Mouse (Mus musculus): ENCODE results near the gene Traf7. TPM values are rescaled to one million over a fixed set of nuclear protein-coding genes. Genes with fewer than 3 reads are reported as not detected.

Traf7 gene
- polyA plus RNA-seq, 1 experiment, result 142 TPM

- TF ChIP-seq CTCF (IDR thresholded peaks at IDR 0.05; ENCODE audit: control insufficient read depth, insufficient read depth, insufficient read length), result peak; percentile 49
- no peak for TF ChIP-seq CEBPB (IDR thresholded peaks at IDR 0.05; ENCODE audit: low read depth)
- Histone ChIP-seq H3K4me3 (ENCODE audit: insufficient read depth, poor library complexity, severe bottlenecking) (no peak overlapping the region), H3K79me3 (ENCODE audit: low read depth) (no peaks in the 10 kb centered on the region), H3ac (ENCODE audit: control insufficient read depth, insufficient read length, low read depth) (no peak overlapping the region), H3K36me3 (ENCODE audit: control insufficient read depth, insufficient read depth) (no peaks in the 10 kb centered on the region), H3K27me3 (ENCODE audit: control insufficient read depth, insufficient read depth, insufficient read length) (peaks cover 36% of the 10 kb centered on the region), H3K79me2 (ENCODE audit: control insufficient read depth, insufficient read depth) (no peaks in the 10 kb centered on the region)
These were observed 33.0 kb downstream of the Traf7 start for GRCm38 (mm10) chr17:24494627-24495335.

- Histone ChIP-seq H3K79me2 (ENCODE audit: control insufficient read depth, insufficient read depth) (no peaks in the 10 kb centered on the region), H3K79me3 (ENCODE audit: low read depth) (no peaks in the 10 kb centered on the region), H3ac (ENCODE audit: control insufficient read depth, insufficient read length, low read depth) (no peak overlapping the region), H3K27me3 (ENCODE audit: control insufficient read depth, insufficient read depth, insufficient read length) (peaks cover 35% of the 10 kb centered on the region), H3K36me3 (ENCODE audit: control insufficient read depth, insufficient read depth) (no peaks in the 10 kb centered on the region), H3K4me3 (ENCODE audit: insufficient read depth, poor library complexity, severe bottlenecking) (no peak overlapping the region)
- TF ChIP-seq MAX (IDR thresholded peaks at IDR 0.05) (no peak), CTCF (IDR thresholded peaks at IDR 0.05; ENCODE audit: control insufficient read depth, insufficient read depth, insufficient read length) (no peak), CEBPB (IDR thresholded peaks at IDR 0.05; ENCODE audit: low read depth) (no peak), USF1 (IDR thresholded peaks at IDR 0.05; ENCODE audit: low read depth) (no peak), MYOG (IDR thresholded peaks at IDR 0.05; ENCODE audit: control insufficient read depth, extremely low read depth, insufficient read length) (no peak), MYOD1 (IDR thresholded peaks at IDR 0.05; ENCODE audit: control insufficient read depth, insufficient read length, low read depth) (no peak)
These were observed 37.3 kb downstream of the Traf7 start for GRCm38 (mm10) chr17:24490399-24490798.

DNA sequence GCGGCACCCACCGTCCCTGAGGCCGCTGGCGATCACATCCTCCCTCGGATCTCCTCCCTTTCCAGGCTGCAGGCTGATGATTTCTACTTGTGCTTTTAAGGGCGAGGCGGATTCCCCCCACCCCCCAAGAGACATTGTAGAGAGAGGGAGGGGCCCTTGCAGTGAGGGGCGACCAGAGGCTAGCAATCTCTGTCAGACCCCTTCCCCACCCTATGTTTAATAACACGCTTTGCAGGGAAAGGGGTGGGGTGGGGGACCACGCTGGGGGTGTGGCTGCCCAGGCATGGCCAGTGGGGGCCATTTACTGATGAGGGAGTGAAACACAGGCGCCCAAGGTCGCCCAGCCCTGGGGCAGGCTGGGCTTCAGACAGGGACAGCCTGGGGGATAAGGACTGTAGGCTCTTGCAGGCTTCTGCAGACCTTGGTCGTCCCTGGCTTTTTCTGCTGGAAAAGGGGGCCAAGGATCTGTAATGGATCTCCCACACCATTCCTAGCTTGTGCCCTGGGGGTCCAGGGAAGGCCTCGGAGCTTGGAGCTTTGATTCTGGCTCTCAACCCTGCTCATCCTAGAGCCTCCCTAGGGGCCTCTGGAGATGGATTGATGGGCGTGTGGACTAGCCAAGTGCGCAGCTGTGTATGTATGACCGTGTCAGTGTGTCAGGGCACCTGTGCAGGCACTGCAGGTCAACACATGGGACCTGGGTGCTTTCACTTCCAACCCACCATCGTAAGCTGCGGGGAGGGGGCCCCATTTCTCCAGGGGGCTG lies 38.3 kb downstream of the Traf7 start:
- TF ChIP-seq CTCF (IDR thresholded peaks at IDR 0.05; ENCODE audit: control insufficient read depth, insufficient read depth, insufficient read length) (no peak), FOSL1 (IDR thresholded peaks at IDR 0.05; ENCODE audit: insufficient read depth, low read length, poor library complexity, severe bottlenecking) (no peak), MAX (IDR thresholded peaks at IDR 0.05) (no peak), MYOG (IDR thresholded peaks at IDR 0.05; ENCODE audit: control insufficient read depth, extremely low read depth, insufficient read length) (no peak), USF1 (IDR thresholded peaks at IDR 0.05; ENCODE audit: low read depth) (no peak), CEBPB (IDR thresholded peaks at IDR 0.05; ENCODE audit: low read depth) (no peak), MYOD1 (IDR thresholded peaks at IDR 0.05; ENCODE audit: control insufficient read depth, insufficient read length, low read depth) (no peak)
- Histone ChIP-seq H3K79me3 (ENCODE audit: low read depth) (no peaks in the 10 kb centered on the region), H3K79me2 (ENCODE audit: control insufficient read depth, insufficient read depth) (no peaks in the 10 kb centered on the region), H3K4me3 (ENCODE audit: insufficient read depth, poor library complexity, severe bottlenecking) (no peak overlapping the region), H3K36me3 (ENCODE audit: control insufficient read depth, insufficient read depth) (no peaks in the 10 kb centered on the region), H3ac (ENCODE audit: control insufficient read depth, insufficient read length, low read depth) (no peak overlapping the region), H3K27me3 (ENCODE audit: control insufficient read depth, insufficient read depth, insufficient read length) (peaks cover 38% of the 10 kb centered on the region)

- Histone ChIP-seq H3K36me3 (ENCODE audit: control insufficient read depth, insufficient read depth) (no peaks in the 10 kb centered on the region), H3K4me3 (ENCODE audit: insufficient read depth, poor library complexity, severe bottlenecking) (no peak overlapping the region), H3K27me3 (ENCODE audit: control insufficient read depth, insufficient read depth, insufficient read length) (peaks cover 38% of the 10 kb centered on the region), H3ac (ENCODE audit: control insufficient read depth, insufficient read length, low read depth) (peak overlapping the region; percentile 39), H3K79me3 (ENCODE audit: low read depth) (no peaks in the 10 kb centered on the region), H3K79me2 (ENCODE audit: control insufficient read depth, insufficient read depth) (no peaks in the 10 kb centered on the region)
- TF ChIP-seq CTCF (IDR thresholded peaks at IDR 0.05; ENCODE audit: control insufficient read depth, insufficient read depth, insufficient read length), result no peak
- no peak for TF ChIP-seq USF1 (IDR thresholded peaks at IDR 0.05; ENCODE audit: low read depth)
- no peak for TF ChIP-seq MYOD1 (IDR thresholded peaks at IDR 0.05; ENCODE audit: control insufficient read depth, insufficient read length, low read depth)
- no peak for TF ChIP-seq CEBPB (IDR thresholded peaks at IDR 0.05; ENCODE audit: low read depth)
- TF ChIP-seq FOSL1 (IDR thresholded peaks at IDR 0.05; ENCODE audit: insufficient read depth, low read length, poor library complexity, severe bottlenecking), result no peak
- no peak for TF ChIP-seq MYOG (IDR thresholded peaks at IDR 0.05; ENCODE audit: control insufficient read depth, extremely low read depth, insufficient read length)
- no peak for TF ChIP-seq MAX (IDR thresholded peaks at IDR 0.05)
These were observed 39.0 kb downstream of the Traf7 start for GRCm38 (mm10) chr17:24488662-24489264.

DNA sequence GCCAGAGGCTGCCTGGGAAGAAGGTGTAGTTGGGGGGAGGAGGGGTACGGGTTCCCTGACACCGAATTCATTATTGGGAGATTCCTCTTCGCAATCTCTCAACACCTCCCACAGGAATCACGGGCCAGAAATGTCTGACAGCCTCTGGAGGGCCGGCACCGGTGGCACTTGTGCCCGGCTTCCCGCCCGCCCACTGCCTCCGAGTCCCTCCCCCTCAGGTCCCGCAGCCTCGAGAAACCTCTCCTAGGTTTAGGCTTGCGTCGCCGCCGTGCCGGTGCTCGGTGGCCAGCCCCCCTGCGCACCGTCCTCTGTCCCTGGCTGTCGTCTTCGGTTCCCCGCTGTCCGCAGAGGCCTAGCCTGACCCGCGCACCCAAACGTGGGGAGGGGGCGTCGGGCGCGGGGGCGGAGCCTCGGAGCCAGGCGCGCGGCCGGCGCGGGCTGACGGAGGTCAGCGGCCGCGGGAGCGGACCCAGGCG lies 39.5 kb downstream of the Traf7 start, which contains the start of gene Caskin1:
Caskin1 (plus strand) TSS at position 416 of the 476 bp plus-strand sequence.
- no peaks in the 10 kb centered on the region for H3K79me3 ChIP-seq (ENCODE audit: low read depth)

More for the DNA sequence above, 39.5 kb downstream of the Traf7 start, which contains the start of gene Caskin1:
- Histone ChIP-seq H3K36me3 (ENCODE audit: control insufficient read depth, insufficient read depth) (no peaks in the 10 kb centered on the region), H3K4me3 (ENCODE audit: insufficient read depth, poor library complexity, severe bottlenecking) (no peak within 1 kb of the TSS), H3ac (ENCODE audit: control insufficient read depth, insufficient read length, low read depth) (peak within 1 kb of the TSS; percentile 39), H3K79me2 (ENCODE audit: control insufficient read depth, insufficient read depth) (no peaks in the 10 kb centered on the region), H3K27me3 (ENCODE audit: control insufficient read depth, insufficient read depth, insufficient read length) (peaks cover 38% of the 10 kb centered on the region)
- TF ChIP-seq CTCF (IDR thresholded peaks at IDR 0.05; ENCODE audit: control insufficient read depth, insufficient read depth, insufficient read length), result no peak
- no peak for TF ChIP-seq MYOG (IDR thresholded peaks at IDR 0.05; ENCODE audit: control insufficient read depth, extremely low read depth, insufficient read length)
- no peak for TF ChIP-seq FOSL1 (IDR thresholded peaks at IDR 0.05; ENCODE audit: insufficient read depth, low read length, poor library complexity, severe bottlenecking)
- no peak for TF ChIP-seq CEBPB (IDR thresholded peaks at IDR 0.05; ENCODE audit: low read depth)
- TF ChIP-seq USF1 (IDR thresholded peaks at IDR 0.05; ENCODE audit: low read depth), result no peak
- no peak for TF ChIP-seq MYOD1 (IDR thresholded peaks at IDR 0.05; ENCODE audit: control insufficient read depth, insufficient read length, low read depth)
- TF ChIP-seq MAX (IDR thresholded peaks at IDR 0.05), result no peak

Measured in C2C12 (cell line).